Mouse (Mus musculus) megakaryocyte, embryonic 14.5 days (primary cell): Measurements from ENCODE around the gene Ptbp1. TPM values are rescaled to one million over a fixed set of nuclear protein-coding genes. Genes with fewer than 3 reads are reported as not detected.

Source experiments
- H3K27me3 ChIP-seq: replicated peaks from 2 replicates; pipeline ENCODE3; 2012; ENCODE audit warnings: inconsistent platforms
- H3K36me3 ChIP-seq: replicated peaks from 2 replicates; pipeline ENCODE3; 2012; ENCODE audit warnings: low read length, inconsistent platforms, mixed read lengths
- H3K4me1 ChIP-seq: 2 replicates; pipeline ENCODE4 v1.6.1; 2012; ENCODE audit warnings: inconsistent platforms
- H3K4me3 ChIP-seq: replicated peaks from 2 replicates; pipeline ENCODE3; 2012; ENCODE audit warnings: moderate library complexity, mild to moderate bottlenecking, inconsistent platforms
- H3K9me3 ChIP-seq: 2 replicates; pipeline ENCODE4 v1.6.1; 2012; ENCODE audit warnings: inconsistent platforms
- FLI1 ChIP-seq: IDR thresholded peaks from 2 replicates; pipeline ENCODE4 v1.6.1; 2012; ENCODE audit warnings: low read length, inconsistent platforms, mixed read lengths
- GATA1 ChIP-seq: IDR thresholded peaks from 3 replicates; pipeline ENCODE4 v1.6.1; 2012; ENCODE audit warnings: mixed read lengths, low read length, inconsistent platforms, borderline replicate concordance
- polyA plus RNA-seq: library from polyadenylated mRNA; stranded (reverse); fragments of >175 nt; gene quantifications from 2 replicates; pipeline ENCODE4 v1.2.3, GENCODE M21; 2012; ENCODE audit warnings: low replicate concordance; ENCODE audit not compliant: insufficient read depth

Gene Ptbp1
- polyA plus RNA-seq, 1 experiment: 849 TPM

GRCm38 (mm10) chr10:79857894-79858293 is 3.7 kb downstream of the Ptbp1 start:
- H3K36me3 ChIP-seq: peaks cover 70% of the 10 kb centered on the region
- no peaks in the 10 kb centered on the region for H3K27me3 ChIP-seq
- TF ChIP-seq GATA1: no peak
- no peak for TF ChIP-seq FLI1
- H3K4me1 ChIP-seq: peaks cover 70% of the 10 kb centered on the region
- no peaks in the 10 kb centered on the region for H3K9me3 ChIP-seq
- H3K4me3 ChIP-seq: peak overlapping the region; percentile 98

GRCm38 (mm10) chr10:79858416-79859074 is 4.3 kb downstream of the Ptbp1 start:
- no peaks in the 10 kb centered on the region for H3K27me3 ChIP-seq
- H3K4me3 ChIP-seq: peak overlapping the region; percentile 98
- peaks cover 74% of the 10 kb centered on the region for H3K36me3 ChIP-seq
- no peaks in the 10 kb centered on the region for H3K9me3 ChIP-seq
- peaks cover 67% of the 10 kb centered on the region for H3K4me1 ChIP-seq
- TF ChIP-seq GATA1: no peak
- no peak for TF ChIP-seq FLI1

GRCm38 (mm10) chr10:79859116-79859515 is 4.9 kb downstream of the Ptbp1 start:
- Histone ChIP-seq H3K9me3 (no peaks in the 10 kb centered on the region), H3K36me3 (peaks cover 75% of the 10 kb centered on the region), H3K4me3 (no peak overlapping the region), H3K27me3 (no peaks in the 10 kb centered on the region), H3K4me1 (peaks cover 67% of the 10 kb centered on the region)
- TF ChIP-seq GATA1 (no peak), FLI1 (no peak)

GRCm38 (mm10) chr10:79860079-79860911 is 6.1 kb downstream of the Ptbp1 start:
- Histone ChIP-seq H3K4me3 (peak overlapping the region; percentile 53), H3K4me1 (peaks cover 76% of the 10 kb centered on the region), H3K36me3 (peaks cover 85% of the 10 kb centered on the region), H3K27me3 (no peaks in the 10 kb centered on the region), H3K9me3 (no peaks in the 10 kb centered on the region)
- TF ChIP-seq FLI1 (no peak), GATA1 (no peak)

GRCm38 (mm10) chr10:79861230-79862048 is 7.2 kb downstream of the Ptbp1 start:
- Histone ChIP-seq H3K4me3 (peak overlapping the region; percentile 9), H3K9me3 (no peaks in the 10 kb centered on the region), H3K27me3 (no peaks in the 10 kb centered on the region), H3K4me1 (peaks cover 84% of the 10 kb centered on the region), H3K36me3 (peaks cover 92% of the 10 kb centered on the region)
- TF ChIP-seq GATA1 (no peak), FLI1 (no peak)

- Histone ChIP-seq H3K27me3 (no peaks in the 10 kb centered on the region), H3K4me3 (no peak overlapping the region), H3K36me3 (peaks cover 86% of the 10 kb centered on the region), H3K4me1 (peaks cover 84% of the 10 kb centered on the region), H3K9me3 (no peaks in the 10 kb centered on the region)
- TF ChIP-seq FLI1 (no peak), GATA1 (no peak)
Measured at GRCm38 (mm10) chr10:79862049-79862788, 8.0 kb downstream of the Ptbp1 start.

GRCm38 (mm10) chr10:79862925-79863324 is 8.7 kb downstream of the Ptbp1 start:
- Histone ChIP-seq H3K27me3 (no peaks in the 10 kb centered on the region), H3K9me3 (no peaks in the 10 kb centered on the region), H3K4me1 (peaks cover 79% of the 10 kb centered on the region), H3K4me3 (no peak overlapping the region), H3K36me3 (peaks cover 79% of the 10 kb centered on the region)
- no peak for TF ChIP-seq FLI1
- no peak for TF ChIP-seq GATA1

- H3K9me3 ChIP-seq: no peaks in the 10 kb centered on the region
- H3K36me3 ChIP-seq: peaks cover 62% of the 10 kb centered on the region
- H3K4me3 ChIP-seq: peak overlapping the region; percentile 67
- peaks cover 66% of the 10 kb centered on the region for H3K4me1 ChIP-seq
- H3K27me3 ChIP-seq: peaks cover 3% of the 10 kb centered on the region
- TF ChIP-seq GATA1: no peak
Measured at GRCm38 (mm10) chr10:79864351-79865188, 10.3 kb downstream of the Ptbp1 start.
